Mouse (Mus musculus): ENCODE data around the gene Syt6. TPM values are rescaled to one million over a fixed set of nuclear protein-coding genes. Genes with fewer than 3 reads are reported as not detected.
A peak's percentile ranks its signal among the peaks of the same experiment; 100 is the strongest.
"Not testable (repeated sequence)": the region's sequence is repeated elsewhere in the genome, so short reads cannot be mapped to it uniquely, and the experiment has no call there.

Gene Syt6
- total RNA-seq, 2 experiments from 2014 or later, result 25.8 to 26.9 TPM

DNA sequence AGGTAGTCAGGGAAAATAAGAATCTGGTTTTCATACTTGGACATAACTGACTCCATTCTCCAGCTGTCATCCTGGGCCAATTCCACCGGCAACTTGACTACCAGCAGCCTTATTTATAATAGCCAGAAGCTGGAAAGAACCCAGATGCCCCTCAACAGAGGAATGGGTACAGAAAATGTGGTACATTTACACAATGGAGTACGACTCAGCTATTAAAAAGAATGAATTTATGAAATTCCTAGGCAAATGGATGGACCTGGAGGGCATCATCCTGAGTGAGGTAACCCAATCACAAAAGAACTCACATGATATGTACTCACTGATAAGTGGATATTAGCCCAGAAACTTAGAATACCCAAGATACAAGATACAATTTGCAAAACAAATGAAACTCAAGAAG, 70.9 kb downstream of the Syt6 start, which contains the start of gene Atg4a-ps:
Gene Atg4a-ps (minus strand): TSS at position 101 of the 400 bp plus-strand sequence.
- intact Hi-C loops (cut with DNase I); DNase-seq: not testable (repeated sequence)

DNA sequence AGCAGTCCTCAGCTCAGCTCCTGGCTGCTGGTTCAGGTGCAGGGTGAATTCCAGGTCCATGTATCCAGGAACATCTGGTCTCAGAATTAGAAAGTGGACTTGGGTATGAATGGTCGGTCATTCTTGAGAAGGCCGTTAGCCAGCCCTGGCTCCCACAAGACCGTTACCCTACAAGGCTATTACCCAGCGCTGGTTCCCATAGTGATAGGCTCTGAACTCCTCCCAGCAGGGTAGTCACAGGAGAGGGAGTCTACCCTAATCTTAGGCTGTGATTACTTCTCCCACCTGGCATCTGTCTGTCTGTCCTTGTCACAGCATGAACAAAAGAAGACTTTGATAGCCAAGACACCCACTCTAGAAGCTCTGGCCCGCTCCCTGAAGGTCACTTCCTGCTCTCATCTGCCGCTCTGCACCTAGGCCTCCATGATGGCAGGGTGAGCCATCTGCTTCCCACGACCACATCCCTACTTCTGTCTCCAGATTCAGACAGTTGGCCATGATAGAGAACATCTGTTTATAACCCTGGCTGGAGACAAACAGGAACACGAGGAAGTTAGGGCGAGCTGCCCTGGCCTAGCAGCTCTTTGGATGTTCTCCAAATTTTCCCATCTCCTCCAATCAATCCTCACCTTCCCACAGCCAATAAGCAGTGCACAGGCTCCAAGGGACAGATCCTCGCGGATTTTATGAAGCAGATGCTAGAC, 72.3 kb downstream of the Syt6 start:
- intact Hi-C loops (cut with DNase I), result no loop called here
- DNase-seq, result no peak

DNA sequence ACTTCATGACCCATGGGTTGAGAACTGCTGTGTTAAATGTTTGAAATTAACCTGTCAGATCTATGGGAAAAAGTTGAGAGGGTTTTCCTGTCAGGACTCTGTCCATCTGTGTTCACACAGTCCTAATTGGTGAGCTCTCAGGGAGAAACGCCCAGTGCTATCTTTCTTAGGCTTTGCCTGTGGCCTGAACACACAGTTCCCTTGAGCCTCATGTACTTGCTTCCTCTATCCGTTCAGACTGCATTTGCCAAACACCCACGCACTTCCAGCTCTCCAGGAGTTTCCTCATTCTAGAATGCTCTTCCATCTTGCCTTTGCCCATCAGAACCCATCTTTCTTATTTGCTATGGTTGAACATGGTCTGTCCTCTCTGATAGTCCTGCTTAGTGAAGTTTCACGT, 73.5 kb downstream of the Syt6 start:
- intact Hi-C loops (cut with DNase I), result no loop called here

DNA sequence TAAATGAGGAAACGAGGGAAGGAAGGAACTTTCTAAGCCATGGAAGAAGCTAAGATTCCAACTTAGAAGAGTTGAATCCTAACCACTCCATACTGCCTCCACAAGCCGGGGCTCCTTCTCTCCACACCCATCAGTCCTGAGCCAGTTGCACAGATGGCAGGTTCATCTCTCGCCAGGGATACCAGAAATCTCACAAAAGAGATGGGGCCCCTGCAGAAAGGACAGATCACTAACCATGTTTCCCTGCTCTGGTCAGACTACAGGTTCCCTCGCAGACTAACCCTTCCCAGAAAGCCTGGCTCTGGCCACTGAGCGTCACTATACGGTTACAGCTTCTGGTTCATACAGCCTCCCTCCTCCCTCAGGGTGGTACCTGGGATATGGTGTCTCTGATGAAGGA, 74.7 kb downstream of the Syt6 start:
- intact Hi-C loops (cut with DNase I), result no loop called here
- DNase-seq, result peak; percentile 23

More for the DNA sequence above, 73.5 kb downstream of the Syt6 start:
- no peak for DNase-seq

DNA sequence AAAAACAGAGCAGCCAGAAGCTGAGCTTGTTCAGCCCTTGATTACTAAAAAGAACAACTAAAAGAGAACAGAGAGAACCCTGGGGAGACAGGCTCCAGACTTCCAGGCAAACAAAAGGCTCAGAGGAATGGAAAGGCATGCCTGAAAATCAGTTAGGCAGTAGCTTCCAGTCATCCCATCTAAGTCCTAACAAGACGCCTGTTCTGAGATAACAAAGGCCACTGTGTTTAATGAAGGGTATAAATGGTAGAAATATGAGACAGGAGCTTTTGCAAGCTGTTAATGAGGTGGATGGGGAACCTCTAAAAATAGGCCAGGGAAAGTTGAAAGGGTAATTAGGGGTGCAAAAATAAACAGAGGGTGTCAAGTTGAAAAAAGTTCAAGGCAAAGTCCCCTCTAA, 75.4 kb downstream of the Syt6 start:
- no peak for DNase-seq
- intact Hi-C loops (cut with DNase I), result no loop called here

DNA sequence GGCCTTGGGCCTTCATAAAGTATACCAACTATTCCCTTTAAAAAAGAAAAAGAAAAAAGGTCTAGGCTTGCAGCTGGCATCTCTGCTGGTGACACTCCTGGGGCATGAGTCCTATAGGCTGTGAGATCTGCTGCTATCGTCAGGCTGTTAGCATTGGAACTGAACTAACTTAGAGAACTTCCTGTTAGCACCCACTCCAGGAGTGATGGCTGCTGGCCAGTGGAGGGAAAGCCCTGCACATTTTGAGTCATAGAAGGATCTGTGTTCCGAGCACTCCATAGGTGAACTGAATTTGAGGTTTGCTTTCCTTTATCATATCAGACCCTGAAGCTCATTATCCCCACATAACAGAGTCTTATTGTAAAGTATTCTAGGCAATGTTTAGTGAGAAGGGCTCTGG, 85.0 kb downstream of the Syt6 start:
- DNase-seq, result no peak
- intact Hi-C loops (cut with DNase I), result no loop called here

DNA sequence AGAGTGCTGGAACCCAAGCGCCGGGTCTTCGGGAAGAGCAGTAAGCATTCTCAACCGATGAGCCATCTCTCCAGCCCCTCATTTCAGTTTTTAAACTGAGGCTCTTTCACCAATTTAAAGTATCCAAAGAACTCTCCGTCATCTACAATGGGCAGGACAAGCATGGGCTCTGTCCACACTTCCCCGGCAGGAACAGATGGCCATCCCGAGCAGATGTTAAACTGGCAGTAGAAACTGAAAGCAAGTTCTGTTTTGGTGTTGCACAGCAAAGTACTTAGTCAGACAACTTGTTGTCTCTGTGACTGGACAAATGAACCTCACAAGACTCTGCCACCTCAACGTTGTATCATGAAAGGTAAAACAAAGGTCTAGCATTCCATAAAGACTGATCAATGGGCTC, 86.7 kb downstream of the Syt6 start:
- intact Hi-C loops (cut with DNase I), result no loop called here
- no peak for DNase-seq

DNA sequence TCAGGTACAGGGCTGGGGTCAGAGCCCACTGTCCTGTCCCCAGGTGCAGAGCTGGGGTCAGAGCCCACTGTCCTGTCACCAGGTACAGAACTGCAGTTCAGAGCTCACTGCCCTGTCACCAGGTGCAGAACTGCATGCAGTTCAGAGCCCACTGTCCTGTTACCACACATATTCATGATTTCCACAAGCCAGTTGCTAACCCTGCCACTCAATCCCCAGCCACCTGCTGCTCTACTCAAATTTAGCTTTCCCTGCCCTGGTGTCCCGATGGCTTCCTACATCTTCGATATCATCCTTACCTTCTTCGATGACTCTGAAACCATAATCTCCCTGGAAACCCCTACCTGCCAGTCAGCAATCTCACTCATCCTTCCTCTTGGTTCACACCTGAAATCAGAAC, 88.4 kb downstream of the Syt6 start:
- no peak for DNase-seq
- intact Hi-C loops (cut with DNase I), result no loop called here

DNA sequence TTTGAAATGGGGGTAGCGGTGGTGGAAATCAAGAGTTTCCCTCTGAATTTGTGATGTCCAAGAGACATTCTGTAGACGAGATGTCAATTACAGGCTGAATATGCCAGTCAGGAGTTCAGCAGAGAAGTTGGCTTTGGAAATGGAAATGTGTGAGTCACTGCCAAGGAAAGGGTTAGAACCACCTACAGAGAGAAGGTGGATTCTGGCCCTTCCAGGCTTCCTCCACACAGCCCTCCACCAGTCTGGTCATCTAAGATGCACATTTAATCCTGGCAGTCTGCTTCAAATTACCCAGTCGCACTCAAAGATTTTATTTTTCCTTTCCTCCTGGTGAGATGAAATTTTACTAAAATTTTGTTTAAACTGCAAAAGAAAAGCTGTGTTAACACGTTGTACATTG, 97.1 kb downstream of the Syt6 start:
- intact Hi-C loops (cut with DNase I), result no loop called here
- DNase-seq, result no peak

DNA sequence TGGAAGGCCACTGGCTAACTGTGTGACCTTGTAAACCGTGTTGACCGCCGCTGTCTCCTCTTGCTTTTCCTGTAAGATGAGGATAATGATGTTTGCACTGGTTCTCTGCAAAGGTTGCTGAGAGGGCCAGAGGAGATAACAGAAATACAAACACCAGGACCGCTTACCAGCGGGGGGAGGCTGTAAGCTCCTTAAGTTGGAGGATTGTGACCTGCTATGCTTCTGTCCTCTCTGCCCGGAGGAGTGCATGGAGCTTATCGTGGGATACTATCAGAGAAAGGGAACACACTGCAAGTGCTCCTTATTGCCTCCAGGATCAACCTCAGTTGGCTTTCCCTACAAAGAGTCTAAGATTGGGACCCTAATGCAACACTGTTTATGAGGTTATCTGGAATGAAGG, 97.7 kb downstream of the Syt6 start:
- intact Hi-C loops (cut with DNase I), result no loop called here
- no peak for DNase-seq

DNA sequence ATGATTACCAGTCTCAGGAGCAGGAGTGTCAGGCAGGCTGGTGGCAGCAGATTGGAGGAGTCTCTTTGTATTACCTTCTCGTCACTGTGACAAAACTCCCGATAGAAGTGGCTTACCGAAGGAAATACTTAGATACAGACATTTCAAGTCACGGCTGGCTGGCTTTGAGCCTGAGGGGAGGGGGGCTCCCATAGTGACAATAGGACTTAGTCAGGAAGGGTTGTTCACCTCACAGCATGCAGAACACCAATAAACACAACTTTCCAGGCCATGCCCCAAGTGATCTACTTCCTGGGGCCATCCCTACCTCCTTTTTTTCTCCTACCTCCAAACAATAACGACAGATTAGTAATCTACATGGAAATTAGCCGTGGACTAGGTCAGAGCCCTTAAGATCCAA, 103.8 kb downstream of the Syt6 start:
- intact Hi-C loops (cut with DNase I), result no loop called here
- DNase-seq, result no peak

DNA sequence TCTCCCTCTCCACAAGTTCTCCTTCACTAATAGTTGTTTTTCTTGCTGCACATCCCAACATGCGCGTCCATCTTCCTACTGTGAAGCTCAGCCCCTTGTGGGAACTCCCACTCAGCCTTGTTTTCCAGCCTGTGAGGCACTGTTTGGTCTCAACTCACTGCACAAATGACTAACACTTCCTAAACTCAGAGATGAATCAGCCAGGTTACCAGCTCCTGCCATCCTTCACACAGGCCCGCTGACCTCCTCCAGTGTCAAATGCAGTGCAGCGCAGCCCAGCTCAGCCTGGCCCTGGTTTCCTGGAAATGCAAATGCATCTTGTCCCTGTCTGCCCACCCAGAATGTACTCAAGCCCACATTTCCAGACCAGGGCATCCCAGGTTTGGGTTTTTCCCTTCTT, 107.4 kb downstream of the Syt6 start:
- DNase-seq, result no peak
- intact Hi-C loops (cut with DNase I), result no loop called here

DNA sequence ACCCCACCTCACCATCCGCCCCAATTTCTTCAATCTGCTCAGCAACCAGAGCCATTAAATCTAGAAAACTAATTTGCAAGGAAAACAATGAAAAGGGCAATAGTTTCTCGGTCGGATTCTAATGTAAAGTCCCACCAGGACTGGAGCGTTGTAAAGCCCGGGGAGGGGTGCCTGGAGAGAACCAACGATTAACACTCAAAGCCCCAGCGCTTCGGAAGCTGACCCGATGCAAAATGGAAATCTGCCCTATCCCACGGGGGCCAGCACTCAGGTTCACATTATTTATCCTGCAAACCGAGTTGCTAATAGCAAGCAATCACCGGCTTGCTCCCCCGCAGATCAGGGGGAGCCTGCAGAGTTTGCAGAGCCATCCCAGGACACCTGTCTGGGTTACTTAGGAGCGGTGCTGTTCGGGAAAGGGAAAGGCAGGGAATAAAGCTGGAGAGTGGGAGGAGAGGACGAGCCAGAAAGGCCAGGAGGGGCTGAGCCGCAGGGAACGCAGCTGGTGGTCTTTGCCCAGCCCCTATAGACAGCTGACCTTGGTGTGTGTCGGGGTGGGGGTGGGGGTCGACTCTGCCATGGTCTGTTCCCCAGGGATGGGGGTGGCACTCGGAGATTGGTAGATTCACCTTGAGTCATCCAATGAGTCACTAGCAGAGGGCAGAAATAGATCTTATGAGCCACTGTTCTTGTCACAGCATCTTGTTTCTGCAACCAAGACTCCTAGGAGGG, 108.4 kb downstream of the Syt6 start:
- intact Hi-C loops (cut with DNase I), result no loop called here
- DNase-seq, result peak; percentile 7

DNA sequence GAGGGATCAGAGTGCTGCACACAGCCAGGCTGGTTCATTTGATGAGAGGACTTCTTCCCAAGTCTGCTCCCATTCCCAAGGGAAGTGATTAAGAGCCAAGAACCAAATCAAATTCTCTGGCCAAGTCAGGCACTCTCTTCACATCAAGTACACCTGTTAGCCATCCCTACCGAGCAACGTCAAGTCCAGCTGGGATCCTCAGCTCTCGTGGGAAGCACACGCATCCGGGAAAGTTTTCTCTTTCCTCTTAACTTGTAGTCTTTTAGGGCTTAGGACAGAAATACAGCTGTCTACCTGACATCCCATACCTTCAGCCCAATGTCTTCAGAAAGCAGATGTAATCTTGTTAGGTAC, 108.9 kb downstream of the Syt6 start:
- DNase-seq, result no peak
- intact Hi-C loops (cut with DNase I), result no loop called here

DNA sequence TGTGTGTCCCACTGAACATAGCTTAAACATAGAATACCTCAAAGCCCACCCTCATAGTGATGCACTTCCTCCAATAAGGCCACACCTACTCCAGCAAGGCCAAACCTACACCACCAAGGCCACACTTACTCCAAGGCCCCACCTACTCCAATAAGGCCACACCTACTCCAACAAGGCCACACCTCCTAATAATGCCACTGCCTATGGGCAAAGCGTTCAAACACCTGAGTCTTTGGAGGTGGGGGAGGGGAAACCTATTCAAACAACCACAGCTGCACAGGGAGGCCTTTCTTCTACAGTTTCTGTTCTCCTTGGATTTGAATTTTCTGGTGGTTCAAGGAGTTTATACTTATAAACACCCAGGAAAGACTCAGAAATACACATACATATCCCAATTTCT, 114.0 kb downstream of the Syt6 start:
- no peak for DNase-seq
- intact Hi-C loops (cut with DNase I), result no loop called here

DNA sequence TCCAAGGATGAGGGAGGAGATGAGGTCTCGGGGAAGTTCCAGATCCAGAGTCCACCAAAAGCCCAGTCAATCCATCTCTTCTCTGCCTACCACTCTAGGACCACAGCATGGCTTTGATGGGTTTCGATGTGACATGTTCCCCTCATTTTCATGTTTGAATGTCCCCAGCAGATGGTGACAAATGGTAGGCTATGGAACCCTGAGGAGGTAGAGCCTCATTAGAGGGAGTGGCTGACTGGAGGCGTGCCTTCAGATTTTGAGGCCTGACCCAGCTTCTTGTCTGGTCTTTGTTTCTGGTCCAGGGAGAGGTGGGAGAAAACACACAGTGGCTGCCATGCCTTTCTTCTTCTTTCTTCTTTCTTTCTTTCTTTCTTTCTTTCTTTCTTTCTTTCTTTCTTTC, 115.5 kb downstream of the Syt6 start:
- intact Hi-C loops (cut with DNase I), result no loop called here
- DNase-seq, result no peak

Small RNA genes within 50 kb of the gene (microRNA-seq; reads per million reads assigned to microRNA genes)
- not detected for gene Gm25325

Other genes starting within 250 kb of the Syt6 start
- 1 to 10 TPM in 1 of 2 experiments, under 1 TPM in 1; 0.18 to 1.2 TPM for gene Atg4a-ps, start 70.8 kb downstream of the Syt6 start, total RNA-seq (2021)
- gene Olfml3, start 162.8 kb downstream of the Syt6 start, total RNA-seq (2021), result 1 to 10 TPM; 4.7 to 5.0 TPM
- not detected for gene Gm10964, start 164.1 kb downstream of the Syt6 start, total RNA-seq (2021)
- 10 to 100 TPM; 66.7 to 69.9 TPM for gene Hipk1, start 216.3 kb downstream of the Syt6 start, total RNA-seq (2021)
- gene Dclre1b, start 234.2 kb downstream of the Syt6 start, total RNA-seq (2021), result 10 to 100 TPM; 10.3 to 10.7 TPM
- 10 to 100 TPM; 14.0 to 16.7 TPM for gene Ap4b1, start 234.3 kb downstream of the Syt6 start, total RNA-seq (2021)
- not detected for gene Gm43064, start 234.3 kb downstream of the Syt6 start, total RNA-seq (2021)

All from left cerebral cortex, postnatal 4 days (tissue).